21 mouse cellular contexts compared by ENCODE assay signal in the genomic region with DNA sequence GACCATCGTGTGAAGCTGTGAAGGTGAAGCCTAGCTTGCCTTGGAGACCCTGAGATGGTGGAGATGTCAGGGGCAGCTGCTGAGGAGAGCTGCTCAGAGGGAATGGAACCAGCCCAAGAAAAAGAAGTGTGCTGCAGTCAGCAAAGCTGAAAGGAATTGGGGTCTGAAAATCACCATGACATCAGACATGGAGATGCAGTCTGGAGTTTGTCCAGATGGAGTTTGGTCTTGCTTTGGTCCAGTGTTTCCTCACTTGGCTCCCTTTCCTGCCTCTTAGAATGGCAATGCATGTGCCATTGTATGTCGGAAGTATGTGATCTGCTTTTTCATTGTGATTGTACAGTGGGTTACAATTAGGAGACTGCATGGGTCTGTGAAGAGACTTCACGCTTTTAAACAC.
"Had no signal": no experiment of that assay in that cellular context is flagged by ENCODE, and none has a peak within 500 bp of the region (broad histone marks: within the 10 kb centered on the region; RNA-seq: fewer than 3 reads in every experiment).

No protein-coding gene starts in this region.

- H3K9ac ChIP-seq: kidney, embryonic 15.5 days; liver, embryonic 14.5 days; liver, postnatal 0 days; lung, embryonic 14.5 days; midbrain, embryonic 13.5 days; neural tube, embryonic 12.5 days; neural tube, embryonic 15.5 days had no signal

- H3K9me3 ChIP-seq: kidney, embryonic 15.5 days; midbrain, embryonic 10.5 days; midbrain, embryonic 13.5 days; neural tube, embryonic 12.5 days; neural tube, embryonic 15.5 days had no signal

- DNase-seq: kidney, adult 8-10 months; kidney, postnatal 10 days; kidney, postnatal 4 days; liver, postnatal 0 days; lung, embryonic 14.5 days; right cerebral cortex, adult 18-20 months; right cerebral cortex, postnatal 14 days; right cerebral cortex, postnatal 4 days; thymus, adult 2 months; thymus, postnatal 14 days; thymus, postnatal 4 days had no signal

- H3K4me3 ChIP-seq: kidney, embryonic 15.5 days; midbrain, embryonic 10.5 days; midbrain, embryonic 13.5 days; neural tube, embryonic 12.5 days; neural tube, embryonic 15.5 days had no signal

- ATAC-seq: liver, postnatal 0 days; lung, postnatal 0 days; midbrain, embryonic 13.5 days had no signal

- H3K27ac ChIP-seq: kidney, embryonic 15.5 days; liver, embryonic 14.5 days; macrophage; midbrain, embryonic 10.5 days; midbrain, embryonic 13.5 days; neural tube, embryonic 12.5 days; neural tube, embryonic 15.5 days; stomach, postnatal 0 days had no signal

- H3K36me3 ChIP-seq: kidney, embryonic 15.5 days; midbrain, embryonic 13.5 days; neural tube, embryonic 12.5 days; neural tube, embryonic 15.5 days had no signal

- H3K4me2 ChIP-seq: kidney, embryonic 15.5 days; liver, embryonic 11.5 days; lung, embryonic 14.5 days; midbrain, embryonic 13.5 days; neural tube, embryonic 12.5 days; neural tube, embryonic 15.5 days had no signal

- H3K27me3 ChIP-seq: midbrain, embryonic 13.5 days; neural tube, embryonic 12.5 days; neural tube, embryonic 15.5 days had no signal
